ENCODE assay signal across 8 mouse cellular contexts in the genomic region with DNA sequence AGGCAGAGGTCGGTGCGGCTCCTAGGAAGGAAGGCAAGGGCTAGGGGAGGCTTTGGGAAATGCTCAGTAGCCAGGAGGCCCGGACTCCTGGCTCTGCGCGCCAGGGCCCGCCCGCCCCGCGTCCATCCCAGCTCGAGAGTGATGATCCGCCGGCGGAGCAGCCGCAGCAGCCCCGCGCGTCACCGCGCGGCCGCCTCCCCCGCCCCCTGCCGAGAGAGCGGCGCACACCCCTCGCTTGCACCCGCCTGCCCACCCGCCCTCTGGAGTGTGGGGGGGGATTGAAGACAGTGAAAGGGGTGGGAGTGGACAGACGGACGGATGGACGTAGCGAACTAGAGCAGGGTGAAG. TPM values are rescaled to one million over a fixed set of nuclear protein-coding genes. Genes with fewer than 3 reads are reported as not detected.
DNase-seq lines count a peak whose midpoint lies in the region; ATAC-seq and TF ChIP-seq lines count a peak whose summit lies in the region.

A gene (minus strand): TSS at position 181 of the 348 bp plus-strand sequence.

- TF ChIP-seq EP300 in lung, postnatal 0 days (IDR thresholded peaks at IDR 0.05) = no peak

- DNase-seq in cerebellum, adult 11-12 months = no peak
- DNase-seq in lung, postnatal 0 days (ENCODE audit: low spot score) = no peak
- DNase-seq in lung, adult 18-20 months = no peak
- peak in 1 of 2 experiments; percentile 77 for DNase-seq in left cerebral cortex, postnatal 14 days (ENCODE audit: low spot score in 2 of 2)
- DNase-seq in spleen, postnatal 4 days (ENCODE audit: low spot score in 2 of 2) = no peak

- no peaks in the 10 kb centered on the region for H3K9me3 ChIP-seq in lung, postnatal 0 days (ENCODE audit: low read length)
- H3K9me3 ChIP-seq in forebrain, embryonic 16.5 days (ENCODE audit: control insufficient read depth, low read length) = no peaks in the 10 kb centered on the region
- H3K9me3 ChIP-seq in neural tube, embryonic 13.5 days = no peaks in the 10 kb centered on the region

- H3K9ac ChIP-seq in lung, postnatal 0 days (replicated peaks; ENCODE audit: low read depth) = peak within 1 kb of the TSS; percentile 69
- H3K9ac ChIP-seq in forebrain, embryonic 16.5 days (replicated peaks; ENCODE audit: low read depth, low read length) = peak within 1 kb of the TSS; percentile 92
- H3K9ac ChIP-seq in neural tube, embryonic 13.5 days = peak within 1 kb of the TSS; percentile 97

- peak within 1 kb of the TSS; percentile 55 for H3K4me3 ChIP-seq in lung, postnatal 0 days (ENCODE audit: low read depth, low read length)
- H3K4me3 ChIP-seq in forebrain, embryonic 16.5 days (replicated peaks; ENCODE audit: low read length) = peak within 1 kb of the TSS; percentile 79
- H3K4me3 ChIP-seq in neural tube, embryonic 13.5 days = peak within 1 kb of the TSS; percentile 93

- intact Hi-C loops in left cerebral cortex, postnatal 14 days (cut with DNase I) = loop anchor here (2.0 to 5.0 kb wide), 2 partner anchors 35 to 80 kb away; a partner anchor contains a TSS

- H3K36me3 ChIP-seq in lung, postnatal 0 days (ENCODE audit: insufficient read depth, low read length) = no peaks in the 10 kb centered on the region
- peaks cover 3% of the 10 kb centered on the region; the same call in 1 of the 2 replicates for H3K36me3 ChIP-seq in forebrain, embryonic 16.5 days (ENCODE audit: control insufficient read depth, insufficient read depth)
- peaks cover 12% of the 10 kb centered on the region for H3K36me3 ChIP-seq in neural tube, embryonic 13.5 days

- WGBS in lung, postnatal 0 days = under 1% methylated on average over 30 of the region's 32 CpGs
- WGBS in forebrain, embryonic 16.5 days = under 1% methylated on average over 31 of the region's 32 CpGs
- WGBS in neural tube, embryonic 13.5 days = 0% methylated on average over 32 of the region's 32 CpGs

- H3K4me2 ChIP-seq in lung, postnatal 0 days (replicated peaks; ENCODE audit: low read depth, low read length) = peak within 1 kb of the TSS; percentile 94
- peak within 1 kb of the TSS; percentile 93 for H3K4me2 ChIP-seq in forebrain, embryonic 16.5 days (ENCODE audit: low read length)
- peak within 1 kb of the TSS; percentile 99 for H3K4me2 ChIP-seq in neural tube, embryonic 13.5 days

- H3K27me3 ChIP-seq in lung, postnatal 0 days (replicated peaks; ENCODE audit: insufficient read depth, low read length) = 0 out of 2 replicates have a peak, but pooled peaks cover 5% of the 10 kb centered on the region
- no peaks in the 10 kb centered on the region for H3K27me3 ChIP-seq in forebrain, embryonic 16.5 days (replicated peaks; ENCODE audit: control insufficient read depth, insufficient read depth, low read length)
- H3K27me3 ChIP-seq in neural tube, embryonic 13.5 days = no peaks in the 10 kb centered on the region

- H3K27ac ChIP-seq in lung, postnatal 0 days (ENCODE audit: low read length) = peak within 1 kb of the TSS; percentile 90
- H3K27ac ChIP-seq in forebrain, embryonic 16.5 days (ENCODE audit: low read length) = peak within 1 kb of the TSS; percentile 90
- H3K27ac ChIP-seq in neural tube, embryonic 13.5 days (replicated peaks) = peak within 1 kb of the TSS; percentile 98

- peak; percentile 28; the same call in 1 of the 2 replicates for ATAC-seq in cerebellum, adult (ENCODE audit: insufficient number of reproducible peaks, low FRiP score, low TSS enrichment)
- ATAC-seq in lung, postnatal 0 days = peak; percentile 70
- peak; percentile 72 for ATAC-seq in forebrain, embryonic 16.5 days
- ATAC-seq in neural tube, embryonic 13.5 days (ENCODE audit: low read depth) = peak; percentile 75

- H3K4me1 ChIP-seq in lung, postnatal 0 days (ENCODE audit: insufficient read depth, low read depth, low read length) = peaks cover 11% of the 10 kb centered on the region
- H3K4me1 ChIP-seq in forebrain, embryonic 16.5 days (replicated peaks; ENCODE audit: control insufficient read depth, insufficient read depth, low read length) = peaks cover 41% of the 10 kb centered on the region
- peaks cover 40% of the 10 kb centered on the region for H3K4me1 ChIP-seq in neural tube, embryonic 13.5 days (replicated peaks)

- peak; percentile 51 for TF ChIP-seq CTCF in lung, postnatal 0 days (IDR thresholded peaks at IDR 0.05)

RNA-seq across cellular contexts. Expression of the gene that starts here (rescaled TPM):
- 2.9 and 3.9 TPM in 2 replicates for polyA plus RNA-seq in lung, postnatal 0 days (2015; fragmentation: Nextera tagmentation; extraction: Ambion mirVana)
- 18.7 and 22.8 TPM in 2 replicates for polyA plus RNA-seq in forebrain, embryonic 16.5 days (2015; fragmentation: Nextera tagmentation; extraction: Ambion mirVana)
- total RNA-seq in left cerebral cortex, postnatal 14 days (2021) = 100 to 1,000 TPM; 277 to 281 TPM
- 17.1 and 18.1 TPM in 2 replicates for polyA plus RNA-seq in neural tube, embryonic 13.5 days (2015; fragmentation: Nextera tagmentation; extraction: Ambion mirVana)
